Mouse (Mus musculus) 416B (cell line): ENCODE results near the gene Sde2.
"Not testable (repeated sequence)": the region's sequence is repeated elsewhere in the genome, so short reads cannot be mapped to it uniquely, and the experiment has no call there.

Experiments
- DNase-seq: peaks from one replicate; pipeline ENCODE4 v3.0.0; 2011; ENCODE audit warnings: low read depth

The Sde2 gene

DNA sequence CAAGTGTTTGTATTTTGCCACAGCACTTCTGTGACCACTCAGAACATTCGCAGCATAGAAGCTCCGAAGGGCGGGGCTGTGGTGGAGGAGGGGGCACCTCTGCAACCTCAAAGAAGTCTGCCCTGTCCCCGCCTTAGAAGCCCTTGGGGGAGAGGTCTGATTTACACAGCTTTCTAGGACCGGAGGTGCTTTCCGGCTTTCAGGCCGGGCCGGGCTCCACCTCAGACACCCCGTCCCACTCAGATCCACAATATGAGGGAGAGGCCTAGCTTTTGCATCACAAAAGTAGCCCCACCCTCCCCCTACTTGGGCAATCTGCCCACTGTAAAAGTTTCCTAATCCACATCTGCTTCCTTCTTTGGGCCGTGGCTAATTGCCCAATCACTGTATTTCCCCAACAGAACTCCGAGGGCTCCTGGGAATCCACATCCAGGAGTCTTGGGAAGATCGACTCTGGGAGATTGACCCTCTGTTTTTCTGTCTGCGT is 37.7 kb downstream of the Sde2 start:
- DNase-seq: peak; percentile 87

DNA sequence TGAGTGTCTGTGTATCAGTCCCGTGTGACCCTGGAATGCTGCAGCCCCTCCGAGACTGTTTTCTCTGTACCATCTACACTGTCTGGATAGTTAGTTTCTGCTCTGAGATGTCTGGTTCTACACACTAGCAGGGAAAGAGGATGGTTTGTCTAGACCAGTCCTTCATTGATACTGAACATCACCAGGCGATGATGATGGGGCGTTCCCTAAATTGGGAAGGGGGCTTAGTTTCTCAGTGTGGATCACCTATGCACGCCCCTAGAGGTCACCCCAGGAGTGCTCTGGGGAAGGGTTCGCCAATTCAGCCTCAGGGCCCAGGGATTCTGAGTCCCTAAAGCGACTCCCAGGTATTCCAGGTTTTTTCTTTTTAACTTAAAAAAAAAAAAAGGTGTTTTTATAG is 38.2 kb downstream of the Sde2 start:
- no peak for DNase-seq

GRCm38 (mm10) chr1:180889841-180890240 is 38.9 kb downstream of the Sde2 start:
- peak; percentile 81 for DNase-seq

DNA sequence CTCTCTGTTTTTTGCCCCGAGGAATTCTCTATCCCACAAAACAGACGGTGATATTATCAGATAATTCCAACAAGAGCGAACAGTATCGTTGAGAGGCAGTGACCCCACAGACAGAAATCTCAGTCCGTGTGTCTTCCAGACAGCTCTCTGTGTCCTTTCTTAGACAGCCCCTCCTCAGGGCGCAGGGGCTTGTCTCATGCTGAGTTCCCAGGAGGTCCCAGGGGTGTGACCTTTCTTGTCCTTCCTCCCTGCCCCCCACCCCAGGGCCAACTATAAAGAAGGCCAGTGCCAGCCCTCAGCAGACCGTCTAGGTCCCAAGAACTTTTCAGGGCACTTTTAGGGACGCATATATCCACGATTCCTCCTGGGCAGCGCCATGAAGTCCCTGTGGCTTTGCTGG is 41.9 kb downstream of the Sde2 start, which contains the start of gene Lefty2:
Lefty2 (plus strand) TSS at position 301 of the 400 bp plus-strand sequence.
- DNase-seq: no peak

DNA sequence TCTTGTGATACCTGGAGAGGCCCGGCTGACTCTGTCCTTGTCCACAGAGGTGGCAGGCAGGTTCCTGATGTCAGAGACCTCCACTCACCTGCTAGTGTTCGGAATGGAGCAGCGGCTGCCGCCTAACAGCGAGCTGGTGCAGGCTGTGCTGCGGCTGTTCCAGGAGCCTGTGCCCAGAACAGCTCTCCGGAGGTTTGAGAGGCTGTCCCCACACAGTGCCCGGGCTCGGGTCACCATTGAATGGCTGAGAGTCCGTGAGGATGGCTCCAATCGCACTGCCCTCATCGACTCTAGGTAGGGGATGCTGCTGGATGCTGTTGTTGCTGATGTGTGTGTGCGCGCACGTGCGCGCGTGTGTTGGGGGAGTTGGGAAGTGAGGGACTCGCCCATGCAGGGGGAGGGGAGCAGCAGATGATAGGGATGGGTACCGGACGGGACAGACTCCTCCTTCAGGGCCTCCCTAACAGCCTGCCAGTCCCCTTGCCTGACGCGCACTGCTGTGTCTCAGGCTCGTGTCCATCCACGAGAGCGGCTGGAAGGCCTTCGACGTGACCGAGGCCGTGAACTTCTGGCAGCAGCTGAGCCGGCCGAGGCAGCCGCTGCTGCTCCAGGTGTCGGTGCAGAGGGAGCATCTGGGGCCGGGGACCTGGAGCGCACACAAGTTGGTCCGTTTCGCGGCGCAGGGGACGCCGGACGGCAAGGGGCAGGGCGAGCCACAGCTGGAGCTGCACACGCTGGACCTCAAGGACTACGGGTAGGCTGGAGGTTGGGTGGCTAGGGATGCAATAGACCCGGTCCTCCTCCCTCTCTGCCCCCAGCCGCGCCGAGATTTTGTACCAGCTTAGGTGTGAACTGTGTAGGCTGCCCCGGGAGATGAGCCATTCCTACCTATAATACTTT is 43.4 kb downstream of the Sde2 start:
- not testable (repeated sequence) for DNase-seq

GRCm38 (mm10) chr1:180901107-180901506 is 50.2 kb downstream of the Sde2 start:
- DNase-seq: peak; percentile 87

GRCm38 (mm10) chr1:180902915-180903314 is 52.0 kb downstream of the Sde2 start:
- peak; percentile 84 for DNase-seq

GRCm38 (mm10) chr1:180903666-180904038 is 52.7 kb downstream of the Sde2 start:
- no peak for DNase-seq

DNA sequence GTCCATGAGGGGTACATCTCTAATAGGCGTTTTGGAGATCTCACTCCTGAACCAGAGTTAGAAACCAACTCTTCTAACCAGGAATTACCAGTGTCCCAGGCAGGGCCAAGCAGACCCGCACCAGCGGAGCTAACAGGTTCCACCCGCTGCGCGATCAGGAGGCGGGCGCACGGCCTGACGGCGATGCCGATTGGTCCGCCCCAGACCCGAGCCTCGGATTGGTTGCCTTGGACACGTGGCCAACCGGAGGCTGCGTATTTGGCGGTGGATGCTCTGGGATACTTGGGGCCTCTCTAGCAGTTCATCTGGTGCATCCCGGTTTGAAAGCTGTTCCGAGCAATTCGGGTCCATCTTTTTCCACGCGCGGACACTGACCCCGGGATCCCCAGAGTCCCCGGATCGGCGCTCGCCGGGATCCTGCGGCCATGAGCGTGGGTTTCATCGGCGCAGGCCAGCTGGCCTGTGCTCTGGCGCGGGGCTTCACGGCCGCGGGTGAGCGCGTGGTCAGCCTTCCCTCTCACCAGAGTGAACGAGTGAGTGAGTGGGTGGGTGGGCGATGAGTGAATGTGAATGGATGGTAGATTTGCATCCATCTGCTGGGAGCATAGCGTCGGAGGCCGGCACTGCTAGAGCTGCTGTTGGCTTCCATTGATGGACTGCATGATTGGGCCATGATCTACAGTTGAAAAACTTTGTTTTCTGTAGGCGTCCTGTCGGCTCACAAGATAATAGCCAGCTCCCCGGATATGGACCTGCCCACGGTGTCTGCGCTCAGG is 53.3 kb downstream of the Sde2 start, which contains the start of gene Pycr2:
Pycr2 (plus strand) TSS at position 255 of the 776 bp plus-strand sequence.
- peak; percentile 94 for DNase-seq

GRCm38 (mm10) chr1:180904815-180905080 is 53.8 kb downstream of the Sde2 start:
- DNase-seq: peak; percentile 36

DNA sequence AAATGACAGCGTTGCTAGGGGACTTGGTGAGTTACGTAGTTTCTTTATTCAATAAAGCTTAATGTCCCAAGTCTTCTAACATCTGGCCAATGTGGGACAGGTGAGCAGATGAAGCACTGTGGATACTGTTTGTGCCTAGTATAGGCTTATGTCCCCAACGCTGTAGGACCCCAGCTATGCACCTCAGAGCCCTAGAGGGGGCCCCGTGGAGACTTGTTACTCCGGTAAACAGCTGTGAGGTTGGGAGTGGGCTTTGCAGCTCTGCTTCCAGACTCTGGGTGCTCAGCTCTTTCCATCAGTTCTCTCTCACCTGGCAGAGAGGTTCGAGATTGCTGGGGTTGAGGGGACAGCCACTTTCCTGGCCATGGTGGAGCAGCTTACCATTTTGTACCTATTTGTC is 54.4 kb downstream of the Sde2 start:
- no peak for DNase-seq

DNA sequence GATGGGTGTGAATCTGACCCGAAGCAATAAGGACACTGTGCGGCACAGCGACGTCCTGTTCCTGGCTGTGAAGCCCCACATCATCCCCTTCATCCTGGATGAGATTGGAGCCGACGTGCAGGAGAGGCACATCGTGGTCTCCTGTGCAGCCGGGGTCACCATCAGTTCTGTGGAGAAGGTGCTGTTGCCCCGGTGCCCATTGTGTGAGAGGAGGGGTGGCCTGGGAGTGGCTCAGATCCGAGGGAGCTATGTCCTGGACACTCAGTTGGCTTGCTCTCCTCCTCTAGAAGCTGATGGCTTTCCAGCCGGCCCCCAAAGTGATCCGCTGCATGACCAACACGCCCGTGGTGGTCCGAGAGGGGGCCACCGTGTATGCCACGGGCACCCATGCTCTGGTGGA is 54.9 kb downstream of the Sde2 start:
- no peak for DNase-seq

- no peak for DNase-seq
These were observed 55.7 kb downstream of the Sde2 start for GRCm38 (mm10) chr1:180906461-180907147.

DNA sequence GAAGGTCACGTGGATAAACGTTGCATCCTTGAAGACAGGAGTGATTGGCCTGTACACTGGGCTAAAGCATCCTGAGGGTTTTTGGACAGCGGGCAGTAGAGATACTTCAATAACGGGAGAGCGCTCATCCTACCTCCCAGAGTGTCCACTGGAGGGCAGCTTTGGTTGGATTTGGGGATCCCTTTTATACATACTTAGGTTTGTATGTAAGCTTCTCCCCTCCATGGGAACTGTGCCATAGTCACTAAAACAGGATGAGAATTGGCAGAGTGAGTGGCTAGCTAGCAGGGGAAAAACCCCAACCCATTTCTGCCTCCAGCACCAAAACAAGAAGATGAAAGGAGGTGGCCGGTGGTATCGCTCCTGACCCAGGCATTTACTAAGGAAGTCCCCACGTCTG is 60.2 kb downstream of the Sde2 start:
- DNase-seq: peak; percentile 36

DNA sequence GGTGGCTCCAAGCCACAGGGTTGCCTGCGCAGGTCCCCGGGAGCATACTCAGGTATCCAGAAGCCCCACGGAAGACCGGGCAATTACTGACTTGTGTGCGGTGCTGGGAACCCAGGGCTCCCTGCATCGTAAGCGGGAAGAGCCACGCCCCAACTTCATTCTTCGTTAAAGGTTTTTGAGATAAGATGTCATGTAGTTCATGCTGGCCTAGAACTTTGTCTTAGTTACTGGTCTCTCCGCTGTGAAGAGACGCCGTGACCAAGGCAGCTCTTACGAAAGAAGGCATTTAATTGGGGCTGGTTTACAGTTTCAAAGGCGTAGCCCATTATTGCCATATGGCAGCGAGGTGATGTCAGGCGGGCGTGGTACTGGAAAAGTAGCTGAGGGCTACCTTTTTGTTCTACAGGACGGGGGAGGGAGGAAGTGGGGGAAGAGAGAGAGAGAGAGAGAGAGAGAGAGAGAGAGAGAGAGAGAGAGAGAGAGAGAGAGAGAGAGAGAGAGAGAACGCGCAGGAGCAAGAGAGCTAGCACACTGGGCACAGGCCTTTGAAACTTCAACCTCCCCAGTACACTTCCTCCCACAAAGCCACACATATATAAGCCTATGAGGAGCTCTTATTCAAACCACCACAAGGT is 60.8 kb downstream of the Sde2 start:
- DNase-seq: peak; percentile 77

DNA sequence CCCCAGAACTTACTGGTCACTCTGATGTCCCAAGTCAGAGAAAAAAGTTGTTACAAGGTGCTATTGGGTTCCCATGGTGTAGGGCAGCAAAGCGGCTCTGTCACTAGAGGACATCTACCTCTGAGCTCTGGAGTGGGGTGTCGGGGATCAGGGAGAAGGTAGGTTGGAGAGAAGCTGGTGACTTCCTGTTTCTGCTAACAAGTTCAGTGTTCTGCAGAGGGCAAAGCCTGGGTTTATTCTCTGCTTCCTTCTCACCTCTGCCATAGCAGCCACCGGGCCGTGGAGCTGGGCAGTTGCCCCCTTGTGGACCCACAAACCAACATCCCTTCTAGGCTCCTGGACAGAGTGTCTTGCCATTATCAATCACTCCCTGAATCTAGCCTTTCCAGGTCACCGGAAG is 61.9 kb downstream of the Sde2 start:
- DNase-seq: no peak

GRCm38 (mm10) chr1:180913797-180914196 is 62.9 kb downstream of the Sde2 start:
- no peak for DNase-seq

GRCm38 (mm10) chr1:180916425-180916824 is 65.5 kb downstream of the Sde2 start:
- DNase-seq: peak; percentile 41

GRCm38 (mm10) chr1:180917053-180917452 is 66.1 kb downstream of the Sde2 start:
- DNase-seq: no peak
